Mouse (Mus musculus) brown adipose tissue, adult 24 weeks (tissue): ENCODE results near the gene Ptprd. TPM values are rescaled to one million over a fixed set of nuclear protein-coding genes. Genes with fewer than 3 reads are reported as not detected.

Source experiments
- H3K27ac ChIP-seq: fragments of 200-500 bp; replicated peaks from 2 replicates; pipeline ENCODE4 v1.5.1; 2012; ENCODE audit warnings: low read depth, mild to moderate bottlenecking, low read length
- H3K4me1 ChIP-seq: fragments of 200-500 bp; 2 replicates; pipeline ENCODE4 v1.6.1; 2012; ENCODE audit warnings: low read length, mixed read lengths; ENCODE audit not compliant: control insufficient read depth, insufficient read depth, insufficient read length
- H3K4me3 ChIP-seq: fragments of 200-500 bp; 2 replicates; pipeline ENCODE4 v1.5.1; 2012; ENCODE audit warnings: low read depth, mild to moderate bottlenecking, low read length, moderate library complexity; ENCODE audit not compliant: insufficient read depth
- polyA plus RNA-seq: library from polyadenylated mRNA; stranded (reverse); fragments of >200 nt; gene quantifications from 2 replicates; pipeline ENCODE4 v1.2.4, GENCODE M21; 2012; ENCODE audit not compliant: missing spikeins, insufficient read depth, insufficient read length

Gene Ptprd
- polyA plus RNA-seq, 1 experiment = 22.5 TPM

DNA sequence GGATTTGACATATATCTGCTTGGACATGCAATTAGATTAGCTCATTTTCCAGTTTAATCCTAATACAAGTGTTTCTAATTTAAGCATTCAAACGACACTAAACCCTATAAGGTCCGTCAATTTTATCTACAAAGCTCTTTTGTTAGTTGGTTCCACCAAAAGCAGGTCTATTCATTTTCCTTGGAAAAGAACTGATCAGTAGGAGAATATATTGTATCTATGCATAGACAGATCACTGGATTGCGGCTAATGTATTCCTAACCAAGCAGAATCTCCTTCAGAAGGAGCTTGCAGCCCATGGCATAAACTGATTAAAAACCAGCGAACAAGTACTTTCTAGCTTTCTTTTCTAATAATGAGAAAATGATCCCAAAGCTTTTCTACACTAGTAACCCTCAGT, 933.8 kb downstream of the Ptprd start:
- Histone ChIP-seq H3K4me1 (no peaks in the 10 kb centered on the region), H3K27ac (no peak overlapping the region), H3K4me3 (no peak overlapping the region)

DNA sequence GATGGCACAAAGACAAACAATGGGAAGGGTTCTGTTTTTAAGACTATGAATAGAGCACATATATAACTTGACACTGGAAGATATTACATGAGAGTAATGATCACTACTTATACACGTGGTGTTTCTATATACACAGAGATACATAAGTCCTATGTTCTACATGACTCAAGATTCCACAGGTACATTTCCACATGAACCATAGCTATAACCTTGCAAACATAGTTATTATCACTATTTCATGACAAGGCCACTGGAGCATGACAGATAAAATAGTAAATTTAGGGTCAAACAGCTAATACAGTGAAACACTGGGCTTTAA, 951.8 kb downstream of the Ptprd start:
- no peaks in the 10 kb centered on the region for H3K4me1 ChIP-seq
- no peak overlapping the region for H3K4me3 ChIP-seq
- no peak overlapping the region for H3K27ac ChIP-seq

DNA sequence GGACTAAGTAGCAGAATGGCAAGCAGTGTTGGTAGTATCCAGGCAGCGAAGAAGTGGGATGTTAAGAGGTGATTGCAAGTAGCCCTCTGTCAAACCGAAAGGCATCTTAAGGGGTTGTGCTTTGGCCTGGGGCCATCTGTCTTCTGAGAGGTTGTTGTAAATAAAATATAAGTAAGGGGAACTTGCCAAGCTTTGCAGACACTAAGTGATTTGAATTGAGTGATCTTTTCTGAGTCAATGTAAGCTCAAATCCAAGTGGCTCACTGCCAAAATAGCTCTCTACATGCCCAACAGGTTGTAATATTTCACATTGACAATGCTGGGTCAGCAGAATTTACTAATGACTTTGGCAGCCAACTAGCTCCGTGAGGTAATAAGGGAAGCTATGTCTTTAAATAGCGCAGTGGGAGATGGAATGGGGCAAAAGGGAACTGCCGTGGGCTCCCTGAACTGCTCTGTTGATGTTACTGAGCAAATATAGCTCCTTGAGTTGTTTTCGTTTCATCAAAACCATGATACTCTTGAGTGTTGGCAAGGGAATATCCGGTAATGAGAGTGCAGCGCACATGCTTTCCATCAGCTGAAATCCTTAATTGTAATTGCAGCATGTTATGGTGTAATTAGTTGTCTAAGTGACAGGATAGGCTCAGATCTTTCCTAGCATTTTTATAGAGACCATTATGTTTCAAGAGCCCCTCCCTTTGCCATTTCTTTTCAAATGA, 952.4 kb downstream of the Ptprd start:
- Histone ChIP-seq H3K4me1 (no peaks in the 10 kb centered on the region), H3K27ac (no peak overlapping the region), H3K4me3 (no peak overlapping the region)

DNA sequence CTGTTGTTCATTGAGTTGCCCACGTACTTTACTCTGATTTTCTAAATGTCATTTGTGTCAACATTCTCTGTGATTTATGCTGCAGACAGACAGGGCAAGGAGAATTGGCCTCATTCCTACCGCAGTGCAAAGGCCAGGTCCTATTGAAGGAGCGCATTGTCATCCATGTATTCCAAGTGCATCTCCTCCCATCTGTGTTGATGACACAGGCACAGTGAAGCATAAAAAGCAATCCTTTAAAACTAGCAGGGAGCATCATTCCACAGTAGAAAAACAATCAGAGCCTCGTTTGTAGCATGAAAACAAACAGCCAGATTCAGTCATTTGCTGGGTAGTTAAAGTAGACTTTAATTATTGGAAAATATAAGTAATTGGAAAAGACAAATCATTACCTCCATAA, 960.6 kb downstream of the Ptprd start:
- Histone ChIP-seq H3K27ac (no peak overlapping the region), H3K4me3 (no peak overlapping the region), H3K4me1 (no peaks in the 10 kb centered on the region)

DNA sequence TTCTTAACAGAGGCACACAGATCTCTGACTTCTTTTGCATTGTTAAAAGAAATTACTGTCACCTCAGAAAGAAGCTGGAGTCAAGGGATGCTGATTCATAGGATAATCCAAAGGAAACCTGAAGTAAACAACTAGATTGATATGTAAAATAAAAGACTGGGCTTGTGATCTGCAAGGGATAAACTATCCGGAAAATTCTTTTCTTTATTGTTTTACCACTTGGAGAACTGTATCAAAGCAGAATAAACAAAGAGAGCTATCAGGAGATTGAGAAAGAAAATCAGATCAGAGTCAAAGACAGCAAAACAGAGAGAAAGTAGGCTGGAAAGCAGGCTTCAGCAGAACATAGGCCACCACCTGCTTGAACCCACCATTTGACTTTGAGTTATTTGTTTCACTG, 962.0 kb downstream of the Ptprd start:
- no peak overlapping the region for H3K27ac ChIP-seq
- H3K4me3 ChIP-seq = no peak overlapping the region
- H3K4me1 ChIP-seq = no peaks in the 10 kb centered on the region

DNA sequence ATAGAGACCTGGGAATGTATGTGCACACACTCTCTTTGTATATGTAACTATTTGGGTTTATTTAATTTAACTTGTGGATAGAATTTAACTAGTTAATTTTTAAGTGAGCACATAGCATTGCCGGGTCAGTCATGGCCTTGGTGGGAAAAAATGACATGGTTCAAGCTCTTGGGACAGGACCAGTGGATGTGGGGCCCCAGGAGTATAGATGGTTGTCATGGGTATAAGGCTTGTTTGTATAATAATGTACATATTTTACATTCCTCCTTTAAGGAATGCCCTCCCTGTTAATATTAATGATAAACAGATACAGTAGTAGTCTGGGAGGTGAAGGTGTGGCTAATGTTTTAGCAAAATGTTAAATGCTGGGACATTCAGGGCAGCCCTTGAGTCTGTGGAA, 962.8 kb downstream of the Ptprd start:
- no peak overlapping the region for H3K27ac ChIP-seq
- no peak overlapping the region for H3K4me3 ChIP-seq
- H3K4me1 ChIP-seq = no peaks in the 10 kb centered on the region

DNA sequence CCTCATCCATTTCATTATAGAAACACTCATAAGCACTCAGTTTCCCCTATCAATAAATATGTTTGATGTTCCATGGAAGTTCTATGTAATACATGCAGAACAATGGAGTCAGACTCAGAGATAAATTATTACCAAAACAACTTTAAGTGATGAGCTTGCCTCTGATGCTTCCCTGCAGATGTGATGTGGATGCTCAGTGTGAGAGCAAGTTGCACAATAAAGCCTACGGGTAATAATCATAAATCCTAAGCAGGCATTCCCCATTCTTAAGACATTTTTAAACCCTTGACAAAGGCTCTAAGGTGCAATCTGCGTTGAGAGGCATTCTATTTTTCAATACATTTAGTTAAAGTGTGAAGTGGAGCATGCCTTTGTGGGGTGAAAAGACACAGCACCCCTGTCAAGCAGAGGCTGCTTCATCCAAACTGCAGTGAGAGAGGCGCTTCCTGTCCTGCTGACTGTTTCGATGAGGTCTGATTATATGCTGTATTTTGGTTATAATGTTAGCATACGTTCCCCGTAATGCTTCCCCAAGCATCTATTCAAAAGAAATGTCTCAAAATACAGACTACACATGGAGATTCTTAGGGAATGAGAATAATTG, 969.8 kb downstream of the Ptprd start:
- H3K27ac ChIP-seq = no peak overlapping the region
- H3K4me1 ChIP-seq = no peaks in the 10 kb centered on the region
- no peak overlapping the region for H3K4me3 ChIP-seq

DNA sequence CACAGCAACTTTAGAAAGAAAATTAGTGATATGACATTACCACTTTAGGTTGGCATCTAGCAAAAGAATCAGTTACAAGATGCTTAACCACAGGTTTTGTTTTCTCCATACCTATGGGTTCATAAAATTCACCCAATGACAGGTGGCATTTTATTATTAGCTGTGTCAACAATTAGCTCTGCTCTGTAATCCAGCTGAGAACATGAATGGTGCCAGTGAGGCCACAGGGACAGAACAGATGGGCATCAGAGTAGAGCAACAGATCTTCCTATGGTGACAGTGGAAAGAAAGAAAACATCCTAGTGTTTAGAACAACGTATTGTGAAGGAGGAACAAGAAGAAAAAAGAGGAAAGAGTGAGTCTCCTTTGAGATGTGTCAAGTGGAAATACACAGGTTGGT, 973.6 kb downstream of the Ptprd start:
- Histone ChIP-seq H3K27ac (no peak overlapping the region), H3K4me3 (no peak overlapping the region), H3K4me1 (no peaks in the 10 kb centered on the region)

DNA sequence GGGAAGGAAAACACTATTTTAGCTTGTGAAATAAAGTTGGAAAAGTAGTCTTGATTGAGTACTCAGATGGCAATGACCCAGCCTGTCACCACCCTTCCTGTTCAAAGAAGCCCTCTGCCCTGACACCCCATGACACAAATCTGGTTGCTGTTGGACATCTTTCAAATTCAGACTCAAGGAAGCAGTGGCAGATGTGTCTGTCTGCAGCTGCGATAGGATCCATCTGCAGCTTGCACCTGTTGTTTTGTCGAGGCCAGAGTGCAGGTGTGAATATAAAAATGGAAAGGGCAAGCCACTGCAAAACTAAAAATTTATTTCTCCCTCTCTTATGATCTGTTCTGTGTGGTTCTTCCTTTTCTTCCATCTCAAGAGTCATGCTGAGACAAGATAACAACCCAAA, 978.5 kb downstream of the Ptprd start:
- no peak overlapping the region for H3K4me3 ChIP-seq
- H3K27ac ChIP-seq = no peak overlapping the region
- H3K4me1 ChIP-seq = no peaks in the 10 kb centered on the region

DNA sequence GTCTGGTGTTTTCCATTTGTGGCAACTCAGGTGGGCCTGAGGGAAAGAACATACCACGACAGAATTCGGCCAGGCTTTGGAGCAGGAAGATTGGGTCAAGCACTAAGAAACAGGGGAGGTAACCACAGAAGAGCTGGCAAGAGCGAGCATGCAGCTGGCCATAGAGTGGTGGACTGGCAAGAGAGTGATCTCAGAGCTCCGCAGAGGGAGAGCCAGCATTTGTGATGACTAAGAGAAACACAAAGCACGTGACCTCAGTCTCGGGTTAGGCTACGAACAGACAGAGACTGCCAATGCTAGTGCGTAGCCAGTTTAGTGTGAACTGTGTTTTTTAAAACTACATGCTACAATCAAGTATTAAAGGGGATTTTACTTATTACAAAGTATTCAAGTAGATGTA, 1042.9 kb downstream of the Ptprd start:
- Histone ChIP-seq H3K4me3 (no peak overlapping the region), H3K4me1 (no peaks in the 10 kb centered on the region), H3K27ac (no peak overlapping the region)

DNA sequence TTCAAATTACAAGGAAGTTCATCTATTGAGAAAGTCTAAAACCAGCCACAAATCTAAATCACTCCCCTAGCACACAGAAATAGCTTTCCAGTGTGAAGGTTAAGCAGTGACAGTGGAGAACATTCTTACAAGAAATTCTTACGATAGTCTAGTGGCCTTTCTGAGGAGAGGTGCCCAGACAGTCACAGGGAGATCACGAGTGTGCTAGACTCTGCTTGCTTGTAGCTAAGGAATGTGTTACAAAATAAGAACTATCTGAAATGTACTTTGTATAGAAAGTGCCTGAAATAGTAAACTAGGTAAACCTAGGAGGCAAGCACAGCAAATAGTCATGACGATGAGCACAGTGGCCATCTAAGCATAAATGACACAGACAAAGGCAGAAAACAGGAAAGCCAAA, 1054.2 kb downstream of the Ptprd start:
- H3K4me3 ChIP-seq = no peak overlapping the region
- no peak overlapping the region for H3K27ac ChIP-seq

DNA sequence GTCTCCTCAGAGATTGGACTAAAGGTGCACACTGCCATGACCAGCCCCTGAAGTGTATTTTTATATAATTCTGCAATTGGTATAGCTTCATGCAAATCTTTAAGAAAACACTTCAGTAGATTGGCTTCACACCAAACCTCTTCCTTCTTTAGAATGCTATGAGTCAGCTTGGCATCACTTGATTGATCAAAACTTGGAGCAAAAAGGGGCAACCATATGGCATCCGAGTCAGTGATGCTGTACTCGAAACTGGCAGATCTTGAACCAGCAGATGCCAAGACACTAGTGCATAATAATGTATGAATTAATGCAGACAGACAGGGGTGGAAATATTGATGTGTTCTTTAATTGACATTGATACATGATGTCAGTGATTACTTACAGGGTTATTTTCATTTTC, 1056.2 kb downstream of the Ptprd start:
- H3K4me3 ChIP-seq = no peak overlapping the region
- no peaks in the 10 kb centered on the region for H3K4me1 ChIP-seq
- no peak overlapping the region for H3K27ac ChIP-seq

More for the DNA sequence above, 1054.2 kb downstream of the Ptprd start:
- no peaks in the 10 kb centered on the region for H3K4me1 ChIP-seq

DNA sequence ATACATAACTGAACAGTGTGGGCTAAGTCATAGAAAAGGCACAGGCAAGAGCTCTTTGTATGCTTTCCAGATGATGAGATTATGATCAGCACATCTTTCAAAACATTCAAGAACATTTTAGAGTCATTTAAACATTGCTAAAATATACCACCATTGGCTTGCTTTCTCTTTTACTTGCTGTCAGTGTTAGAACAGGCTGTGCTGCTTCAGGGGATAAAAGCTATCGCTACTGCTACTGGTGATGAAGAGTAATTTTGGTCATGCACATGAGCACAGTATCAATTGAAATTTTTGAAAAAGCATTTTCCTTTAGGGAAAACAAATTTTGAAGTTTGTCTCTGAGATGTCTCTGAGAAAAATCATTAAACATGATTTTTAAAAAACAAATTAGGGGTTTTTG, 1056.7 kb downstream of the Ptprd start:
- Histone ChIP-seq H3K27ac (no peak overlapping the region), H3K4me3 (no peak overlapping the region), H3K4me1 (no peaks in the 10 kb centered on the region)

DNA sequence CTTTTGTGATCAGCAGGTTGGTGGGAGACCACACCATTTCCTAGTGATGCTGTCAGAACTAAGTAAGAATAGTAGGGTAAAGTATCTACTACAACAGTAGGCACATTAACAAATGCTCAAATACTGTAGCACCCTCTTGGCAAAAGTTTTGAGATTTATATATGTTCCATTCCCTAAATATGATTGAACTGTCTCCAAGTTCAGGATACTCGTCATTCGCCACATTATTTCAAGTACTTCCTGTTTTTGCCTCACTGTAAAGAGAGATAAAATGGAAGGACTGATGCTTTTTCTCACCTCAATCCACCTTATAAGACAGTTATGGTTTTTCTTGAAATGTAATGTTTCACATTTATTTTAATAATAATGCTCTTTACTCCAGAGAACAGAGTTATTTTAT, 1086.9 kb downstream of the Ptprd start:
- no peaks in the 10 kb centered on the region for H3K4me1 ChIP-seq
- no peak overlapping the region for H3K4me3 ChIP-seq

DNA sequence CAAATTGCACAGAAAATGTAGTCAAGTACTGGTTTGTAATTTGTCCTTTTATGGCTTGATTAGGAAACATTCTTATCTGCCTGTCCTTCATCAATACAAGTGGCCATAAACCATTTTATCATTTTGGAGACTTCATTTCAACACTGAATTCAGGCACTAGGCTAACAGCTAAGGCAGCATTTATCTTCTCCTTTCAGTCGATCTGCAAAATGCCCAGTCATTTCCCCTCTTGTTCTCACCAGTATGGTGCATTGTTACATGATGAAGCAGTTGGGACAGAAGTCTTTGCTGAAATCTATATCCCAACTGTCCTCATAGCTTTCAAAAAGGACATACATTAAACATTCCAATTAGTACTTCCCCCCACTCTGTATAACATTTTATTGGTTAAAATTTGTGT, 1100.9 kb downstream of the Ptprd start:
- Histone ChIP-seq H3K4me1 (no peaks in the 10 kb centered on the region), H3K4me3 (no peak overlapping the region), H3K27ac (no peak overlapping the region)

More for the DNA sequence above, 1086.9 kb downstream of the Ptprd start:
- no peak overlapping the region for H3K27ac ChIP-seq

DNA sequence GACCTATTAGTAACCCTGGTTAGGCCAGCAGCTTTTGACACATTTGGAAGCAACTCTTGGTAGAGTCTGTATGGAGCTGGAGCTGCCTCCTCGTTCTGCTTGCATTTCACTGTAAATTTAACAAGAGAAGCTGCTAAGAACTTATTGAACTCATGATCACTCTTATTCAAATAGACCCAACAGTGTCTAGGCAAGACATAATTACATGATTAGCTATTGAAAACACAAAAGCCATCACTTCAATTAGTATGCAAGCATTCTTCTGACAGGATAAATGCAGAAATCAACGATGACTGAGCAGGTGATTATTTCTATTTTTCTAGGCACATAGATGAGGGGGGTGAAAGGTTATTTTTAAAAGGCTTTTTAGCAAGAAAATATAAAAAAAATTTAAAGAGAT, 1104.5 kb downstream of the Ptprd start:
- Histone ChIP-seq H3K4me1 (no peaks in the 10 kb centered on the region), H3K4me3 (no peak overlapping the region), H3K27ac (no peak overlapping the region)
